Mouse (Mus musculus) bone marrow, adult 2 months (tissue): ENCODE data around the gene Slc12a4.

Source experiments
- CTCF ChIP-seq: fragments of 200-500 bp; IDR thresholded peaks from 2 replicates; pipeline ENCODE4 v1.5.1; 2011; ENCODE audit warnings: low read length, control low read depth; ENCODE audit not compliant: control insufficient read depth, insufficient read depth
- POLR2A ChIP-seq: fragments of 200-500 bp; IDR thresholded peaks from 2 replicates; pipeline ENCODE4 v1.6.1; 2011; ENCODE audit warnings: low read depth, mild to moderate bottlenecking, control low read depth, low read length, borderline replicate concordance; ENCODE audit not compliant: control insufficient read depth

DNA sequence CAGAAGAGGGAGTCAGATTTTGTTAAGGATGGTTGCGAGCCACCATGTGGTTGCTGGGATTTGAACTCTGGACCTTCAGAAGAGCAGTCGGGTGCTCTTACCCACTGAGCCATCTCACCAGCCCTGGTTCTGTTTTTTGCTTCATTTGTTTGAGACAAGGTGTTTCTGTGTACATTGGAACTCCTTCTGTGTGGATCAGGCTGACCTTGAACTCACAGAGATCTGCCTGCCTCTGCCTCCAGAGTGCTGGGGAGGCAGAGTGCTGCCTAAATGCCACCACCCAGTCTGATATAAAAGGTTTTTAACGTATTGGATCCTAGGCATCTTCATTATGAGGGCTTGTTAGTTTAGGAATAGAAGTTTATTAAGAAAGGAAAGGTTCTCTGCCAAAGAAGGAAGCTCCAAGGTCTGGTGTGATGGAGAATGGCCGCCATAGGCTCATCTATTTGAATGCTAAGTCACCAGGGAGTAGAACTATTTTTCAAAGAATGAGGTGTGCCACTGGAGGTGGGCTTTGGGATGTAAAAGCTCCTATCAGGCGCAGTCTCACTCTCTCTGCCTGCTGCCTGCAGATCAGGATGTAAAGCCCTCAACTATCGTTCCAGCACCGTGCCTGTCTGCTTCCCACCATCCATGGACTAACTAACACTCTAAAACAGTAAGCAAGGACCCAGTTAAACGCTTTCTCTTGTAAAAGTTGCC is 5.3 kb upstream of the Slc12a4 start:
- TF ChIP-seq CTCF, result no peak
- TF ChIP-seq POLR2A, result no peak
